In the genomic region with DNA sequence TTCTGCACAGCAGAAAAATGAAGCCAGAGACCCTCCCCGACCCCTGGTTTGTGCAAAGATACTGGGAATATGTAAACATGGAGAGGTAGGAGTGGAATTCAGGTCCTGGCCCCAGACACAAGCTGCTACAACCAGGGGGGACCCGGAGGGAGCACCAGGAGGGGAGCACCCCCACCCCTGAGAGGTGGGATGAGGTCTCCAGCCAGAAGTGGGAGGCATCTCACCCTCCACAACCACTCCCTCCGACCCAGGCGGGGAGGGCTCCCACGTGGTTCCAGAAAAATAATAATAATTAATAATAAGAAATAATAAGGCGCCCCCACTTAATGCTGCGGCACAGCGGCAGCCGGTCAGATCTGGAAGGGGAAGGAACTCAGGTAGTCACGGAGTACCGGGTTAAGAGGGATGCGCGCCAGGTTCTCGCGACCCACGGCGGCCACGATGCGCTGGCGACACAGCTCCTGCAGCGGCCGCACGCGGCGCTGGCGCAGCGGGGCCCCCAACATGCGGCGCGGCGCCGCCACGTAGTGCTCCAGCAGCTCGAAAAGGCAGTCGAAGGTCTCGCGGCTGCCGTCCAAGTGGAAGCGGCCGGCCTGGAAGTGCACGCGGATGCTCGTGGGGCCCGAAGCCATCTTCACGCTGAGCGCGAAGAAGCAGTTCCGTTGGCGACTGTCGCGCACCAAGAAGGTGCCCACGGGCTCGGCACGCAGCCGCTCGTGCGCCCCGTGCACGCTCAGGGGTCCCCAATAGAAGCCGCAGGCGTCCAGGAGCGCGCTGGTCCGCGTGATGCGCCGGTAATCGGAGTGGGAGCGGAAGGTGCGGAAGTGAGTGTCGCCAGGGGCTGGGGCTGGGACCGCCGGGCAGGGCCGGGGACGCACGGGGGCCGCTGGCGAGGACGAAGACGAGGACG, we compare ENCODE assay signal across 8 mouse cellular contexts. TPM values are rescaled to one million over a fixed set of nuclear protein-coding genes. Genes with fewer than 3 reads are reported as not detected.
DNase-seq lines count a peak whose midpoint lies in the region; ATAC-seq and TF ChIP-seq lines count a peak whose summit lies in the region.

No protein-coding gene starts in this region.

- peak; percentile 21 to 30 for DNase-seq in left cerebral cortex, adult 18-20 months (ENCODE audit: low spot score in 2 of 2)
- no peak for DNase-seq in left cerebral cortex, adult 9 months (ENCODE audit: low spot score in 2 of 2)
- DNase-seq in brain, adult 2 months (ENCODE audit: low read depth, low spot score), result peak; percentile 46
- DNase-seq in forebrain, postnatal 0 days, result peak; percentile 58
- peak; percentile 54 for DNase-seq in retina, embryonic 14.5 days (ENCODE audit: low spot score)

- H3K27me3 ChIP-seq in forebrain, postnatal 0 days (ENCODE audit: insufficient read depth, low read length), result peaks cover 5% of the 10 kb centered on the region; the same call in 1 of the 2 replicates
- no peaks in the 10 kb centered on the region for H3K27me3 ChIP-seq in intestine, embryonic 16.5 days (replicated peaks; ENCODE audit: control insufficient read depth, insufficient read depth, low read length)
- H3K27me3 ChIP-seq in liver, embryonic 15.5 days, result peaks cover 37% of the 10 kb centered on the region

- peak overlapping the region; percentile 76; the same call in 1 of the 2 replicates for H3K27ac ChIP-seq in forebrain, postnatal 0 days (ENCODE audit: low read depth, low read length)
- H3K27ac ChIP-seq in intestine, embryonic 16.5 days (ENCODE audit: low read length), result peak overlapping the region; percentile 99
- 0 out of 2 replicates have a peak overlapping the region, but pooled peaks have one; percentile 81 for H3K27ac ChIP-seq in liver, embryonic 15.5 days (replicated peaks)

- peak overlapping the region; percentile 62 for H3K9ac ChIP-seq in forebrain, postnatal 0 days
- H3K9ac ChIP-seq in intestine, embryonic 16.5 days (ENCODE audit: low read depth, low read length), result peak overlapping the region; percentile 86
- H3K9ac ChIP-seq in liver, embryonic 15.5 days, result peak overlapping the region; percentile 67; the same call in 1 of the 2 replicates

- 3% methylated on average over 81 of the region's 81 CpGs for WGBS in forebrain, postnatal 0 days
- WGBS in intestine, embryonic 16.5 days, result 2% methylated on average over 80 of the region's 81 CpGs
- WGBS in liver, embryonic 15.5 days (ENCODE audit: insufficient replicate concordance), result 3% methylated on average over 81 of the region's 81 CpGs

- H3K36me3 ChIP-seq in forebrain, postnatal 0 days (ENCODE audit: insufficient read depth), result no peaks in the 10 kb centered on the region
- 0 out of 2 replicates have a peak, but pooled peaks cover 2% of the 10 kb centered on the region for H3K36me3 ChIP-seq in intestine, embryonic 16.5 days (ENCODE audit: control insufficient read depth, insufficient read depth, low read length)
- H3K36me3 ChIP-seq in liver, embryonic 15.5 days (replicated peaks), result no peaks in the 10 kb centered on the region

- H3K4me3 ChIP-seq in forebrain, postnatal 0 days (ENCODE audit: low read depth, low read length), result peak overlapping the region; percentile 64
- H3K4me3 ChIP-seq in intestine, embryonic 16.5 days (ENCODE audit: low read length), result peak overlapping the region; percentile 79
- H3K4me3 ChIP-seq in liver, embryonic 15.5 days (replicated peaks), result peak overlapping the region; percentile 85

- peak; percentile 49 for TF ChIP-seq CTCF in forebrain, postnatal 0 days (IDR thresholded peaks at IDR 0.05; ENCODE audit: low read depth)

- H3K4me1 ChIP-seq in forebrain, postnatal 0 days (ENCODE audit: insufficient read depth), result no peaks in the 10 kb centered on the region
- H3K4me1 ChIP-seq in intestine, embryonic 16.5 days (ENCODE audit: control insufficient read depth, insufficient read depth, low read length), result peaks cover 19% of the 10 kb centered on the region
- H3K4me1 ChIP-seq in liver, embryonic 15.5 days (replicated peaks), result peaks cover 38% of the 10 kb centered on the region

- no peaks in the 10 kb centered on the region for H3K9me3 ChIP-seq in forebrain, postnatal 0 days (ENCODE audit: low read length)
- no peaks in the 10 kb centered on the region for H3K9me3 ChIP-seq in intestine, embryonic 16.5 days (ENCODE audit: control insufficient read depth, low read length)
- H3K9me3 ChIP-seq in liver, embryonic 15.5 days (replicated peaks), result no peaks in the 10 kb centered on the region

- ATAC-seq in forebrain, postnatal 0 days, result peak; percentile 5
- ATAC-seq in intestine, embryonic 16.5 days, result peak; percentile 4; the same call in 1 of the 2 replicates
- no peak for ATAC-seq in liver, embryonic 15.5 days (ENCODE audit: insufficient read depth)
- no peak for ATAC-seq in activated CD4-positive, CD25-positive, alpha-beta regulatory T cell, adult 4 months

- H3K4me2 ChIP-seq in forebrain, postnatal 0 days (ENCODE audit: low read depth), result peak overlapping the region; percentile 99
- peak overlapping the region; percentile 97 for H3K4me2 ChIP-seq in intestine, embryonic 16.5 days (ENCODE audit: low read depth, low read length)
- peak overlapping the region; percentile 95 for H3K4me2 ChIP-seq in liver, embryonic 15.5 days

RNA-seq across cellular contexts. Expression of gene Socs1, which starts 1.2 kb away (rescaled TPM):
- total RNA-seq in left cerebral cortex, adult 18-20 months (2021), result 1 to 10 TPM; 1.0 to 1.1 TPM
- total RNA-seq in forebrain, postnatal 0 days (2014; rRNA removed), result 1.5 and 4.0 TPM in 2 replicates
- 2.6 and 2.7 TPM in 2 replicates for polyA plus RNA-seq in forebrain, postnatal 0 days (2015; fragmentation: Nextera tagmentation; extraction: Ambion mirVana)
- 4.9 and 5.2 TPM in 2 replicates for polyA plus RNA-seq in intestine, embryonic 16.5 days (2015; fragmentation: Nextera tagmentation; extraction: Ambion mirVana)
- polyA plus RNA-seq in liver, embryonic 15.5 days (2015; fragmentation: Nextera tagmentation; extraction: Ambion mirVana), result 1.0 and 1.2 TPM in 2 replicates
- 1 to 10 TPM; 4.0 to 4.6 TPM for polyA plus RNA-seq in activated CD4-positive, CD25-positive, alpha-beta regulatory T cell, adult 4 months (2017; shearing (Covaris generic))

RNA-seq across cellular contexts. Expression of gene Tnp2, which starts 4.3 kb away (rescaled TPM):
- not detected for total RNA-seq in left cerebral cortex, adult 18-20 months (2021)
- total RNA-seq in forebrain, postnatal 0 days (2014; rRNA removed), result not detected in 2 replicates
- not detected in 2 replicates for polyA plus RNA-seq in forebrain, postnatal 0 days (2015; fragmentation: Nextera tagmentation; extraction: Ambion mirVana)
- polyA plus RNA-seq in intestine, embryonic 16.5 days (2015; fragmentation: Nextera tagmentation; extraction: Ambion mirVana), result not detected in 2 replicates
- polyA plus RNA-seq in liver, embryonic 15.5 days (2015; fragmentation: Nextera tagmentation; extraction: Ambion mirVana), result not detected in 2 replicates
- 1 to 10 TPM; 5.7 to 6.3 TPM for polyA plus RNA-seq in activated CD4-positive, CD25-positive, alpha-beta regulatory T cell, adult 4 months (2017; shearing (Covaris generic))

RNA-seq across cellular contexts. Expression of gene Prm3, which starts 6.6 kb away (rescaled TPM):
- not detected for total RNA-seq in left cerebral cortex, adult 18-20 months (2021)
- not detected in 2 replicates for total RNA-seq in forebrain, postnatal 0 days (2014; rRNA removed)
- polyA plus RNA-seq in forebrain, postnatal 0 days (2015; fragmentation: Nextera tagmentation; extraction: Ambion mirVana), result not detected in 2 replicates
- not detected in 2 replicates for polyA plus RNA-seq in intestine, embryonic 16.5 days (2015; fragmentation: Nextera tagmentation; extraction: Ambion mirVana)
- not detected in 2 replicates for polyA plus RNA-seq in liver, embryonic 15.5 days (2015; fragmentation: Nextera tagmentation; extraction: Ambion mirVana)
- polyA plus RNA-seq in activated CD4-positive, CD25-positive, alpha-beta regulatory T cell, adult 4 months (2017; shearing (Covaris generic)), result not detected

RNA-seq across cellular contexts. Expression of gene Prm2, which starts 11.8 kb away (rescaled TPM):
- total RNA-seq in left cerebral cortex, adult 18-20 months (2021), result not detected
- total RNA-seq in forebrain, postnatal 0 days (2014; rRNA removed), result not detected in 2 replicates
- polyA plus RNA-seq in forebrain, postnatal 0 days (2015; fragmentation: Nextera tagmentation; extraction: Ambion mirVana), result not detected in 2 replicates
- not detected in 2 replicates for polyA plus RNA-seq in intestine, embryonic 16.5 days (2015; fragmentation: Nextera tagmentation; extraction: Ambion mirVana)
- polyA plus RNA-seq in liver, embryonic 15.5 days (2015; fragmentation: Nextera tagmentation; extraction: Ambion mirVana), result not detected in 2 replicates
- polyA plus RNA-seq in activated CD4-positive, CD25-positive, alpha-beta regulatory T cell, adult 4 months (2017; shearing (Covaris generic)), result not detected

RNA-seq across cellular contexts. Expression of gene Prm1, which starts 21.5 kb away (rescaled TPM):
- total RNA-seq in left cerebral cortex, adult 18-20 months (2021), result not detected
- total RNA-seq in forebrain, postnatal 0 days (2014; rRNA removed), result not detected in 2 replicates
- polyA plus RNA-seq in forebrain, postnatal 0 days (2015; fragmentation: Nextera tagmentation; extraction: Ambion mirVana), result not detected in 2 replicates
- polyA plus RNA-seq in intestine, embryonic 16.5 days (2015; fragmentation: Nextera tagmentation; extraction: Ambion mirVana), result 0.44 TPM in 1 of 2 replicates, not detected in the other
- not detected in 2 replicates for polyA plus RNA-seq in liver, embryonic 15.5 days (2015; fragmentation: Nextera tagmentation; extraction: Ambion mirVana)
- under 1 TPM in 1 of 2 experiments, not detected in 1; 0.77 TPM for polyA plus RNA-seq in activated CD4-positive, CD25-positive, alpha-beta regulatory T cell, adult 4 months (2017; shearing (Covaris generic))

Comparison
In these comparisons a context has a peak if more than half of its experiments do, and no peak if none do; other contexts are left out.
1. DNase-seq: peak in left cerebral cortex, adult 18-20 months (2 of 2), brain, adult 2 months (single experiment), forebrain, postnatal 0 days (single experiment) and retina, embryonic 14.5 days (single experiment); none in left cerebral cortex, adult 9 months (0 of 2).
2. ATAC-seq: peak in forebrain, postnatal 0 days (single experiment) and intestine, embryonic 16.5 days (single experiment); none in liver, embryonic 15.5 days (single experiment) and activated CD4-positive, CD25-positive, alpha-beta regulatory T cell, adult 4 months (single experiment).
3. Peak in every context shown above with its lines, with median percentiles within 50 percentile points of each other: H3K27ac ChIP-seq, H3K4me2 ChIP-seq, H3K4me3 ChIP-seq and H3K9ac ChIP-seq.